Mouse (Mus musculus) common myeloid progenitor, adult 5-6 weeks (primary cell): ENCODE data around the gene Mthfd1. TPM values are rescaled to one million over a fixed set of nuclear protein-coding genes. Genes with fewer than 3 reads are reported as not detected.
A peak's percentile ranks its signal among the peaks of the same experiment; 100 is the strongest.

Source experiments
- ATAC-seq: replicated peaks from 2 replicates; pipeline ENCODE4 v1.8.0; 2016; ENCODE audit warnings: low read depth, mild to moderate bottlenecking, moderate TSS enrichment, inconsistent platforms; ENCODE audit not compliant: poor library complexity, severe bottlenecking
- total RNA-seq: library from RNA; stranded (forward); fragments of 200-1000, 187-1606 nt; gene quantifications from 2 replicates; pipeline ENCODE4 v1.2.3, GENCODE M21; 2017

Mthfd1 gene
- total RNA-seq, 1 experiment from 2014 or later = 248 TPM

GRCm38 (mm10) chr12:76297830-76298229 lies 42.7 kb downstream of the Mthfd1 start:
- ATAC-seq = no peak

GRCm38 (mm10) chr12:76299361-76299906 lies 44.3 kb downstream of the Mthfd1 start:
- no peak for ATAC-seq

DNA sequence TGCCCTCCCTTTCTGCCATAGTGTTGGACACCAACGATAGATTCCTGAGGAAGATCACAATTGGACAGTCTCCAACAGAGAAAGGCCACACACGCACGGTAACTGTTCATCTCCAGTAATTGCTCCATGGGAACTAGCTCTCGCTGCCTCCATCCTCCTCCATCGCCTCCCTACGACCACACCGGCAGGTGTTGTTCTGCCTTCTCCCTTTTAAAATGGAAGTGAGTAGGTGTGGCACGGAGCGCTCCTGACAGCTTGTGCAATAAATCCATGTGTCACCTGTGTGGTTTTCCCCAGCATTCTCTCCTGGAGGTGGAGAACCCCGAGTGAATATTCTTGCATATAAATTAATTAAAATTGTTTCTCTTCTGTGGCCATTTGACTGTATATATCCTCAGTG lies 45.3 kb downstream of the Mthfd1 start:
- no peak for ATAC-seq

GRCm38 (mm10) chr12:76303474-76303873 lies 48.4 kb downstream of the Mthfd1 start:
- no peak for ATAC-seq

DNA sequence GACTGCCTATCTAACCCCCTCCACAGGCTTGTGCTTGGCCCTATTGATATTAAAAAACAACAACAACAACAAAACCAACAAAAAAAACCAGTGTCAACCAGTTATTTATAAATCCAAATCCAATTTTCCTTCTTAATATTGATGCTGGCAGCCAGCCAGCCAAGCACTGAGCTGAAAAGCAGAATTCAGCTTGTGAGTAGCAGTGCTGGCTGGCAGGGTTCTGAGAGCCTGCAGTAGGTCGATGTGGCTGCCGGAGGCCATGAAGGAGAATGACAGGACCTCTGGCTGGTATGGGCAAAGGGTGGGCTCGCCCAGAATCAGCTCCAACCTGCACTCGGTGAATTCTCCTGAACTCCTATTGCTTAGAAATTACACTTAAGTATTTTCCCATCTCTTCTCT lies 49.1 kb downstream of the Mthfd1 start:
- no peak for ATAC-seq

DNA sequence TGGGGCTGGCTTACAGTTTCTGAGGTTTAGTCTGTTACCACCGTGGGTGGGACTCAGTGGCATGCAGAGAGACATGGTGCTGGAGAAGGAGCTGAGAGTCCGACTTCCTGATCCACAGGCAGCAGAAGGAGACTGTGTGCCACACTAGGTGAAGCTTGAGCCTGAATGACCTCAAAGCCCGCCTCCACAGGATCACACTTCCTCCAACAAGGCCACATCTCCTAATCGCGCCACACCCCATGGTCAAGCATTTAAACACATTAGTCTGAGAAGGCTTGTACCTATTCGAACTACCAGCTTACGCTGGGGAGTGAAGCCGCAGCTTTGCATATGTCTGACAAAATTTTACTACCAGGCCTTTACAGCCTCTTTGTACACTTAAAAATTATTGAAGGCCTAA lies 50.0 kb downstream of the Mthfd1 start:
- no peak for ATAC-seq

DNA sequence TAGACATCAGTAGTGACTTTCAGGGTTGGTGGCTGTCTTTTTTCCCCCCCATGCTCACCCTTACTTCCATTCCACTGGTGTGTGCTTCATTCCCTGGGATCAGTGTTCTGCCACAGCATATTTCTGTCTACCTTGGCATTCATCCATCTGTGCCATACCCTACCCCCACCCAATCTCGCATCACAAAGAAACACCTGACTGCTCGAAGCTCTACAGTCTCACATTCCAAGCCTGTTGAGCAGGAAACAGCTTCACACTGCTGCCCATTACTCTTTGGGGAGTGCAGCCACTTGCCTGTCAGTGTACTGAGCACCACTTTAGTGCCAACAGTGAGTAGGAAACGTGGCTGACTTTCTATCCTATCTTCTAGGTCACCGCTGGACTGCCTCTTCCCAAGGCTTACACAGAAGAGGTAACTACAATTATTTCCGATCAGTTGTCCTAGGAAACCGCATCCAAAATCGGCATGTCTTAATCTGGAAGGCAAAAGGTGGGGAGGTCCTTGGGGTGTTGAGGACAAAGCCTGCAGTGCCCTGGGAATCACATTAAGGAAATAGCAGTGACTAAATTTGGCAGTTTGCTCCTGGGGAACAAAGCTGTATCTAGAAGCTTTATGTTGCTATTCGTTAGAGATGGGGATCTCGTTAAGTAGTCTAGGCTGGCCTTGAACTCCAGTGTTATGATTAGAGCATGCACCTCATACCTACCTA lies 51.9 kb downstream of the Mthfd1 start:
- no peak for ATAC-seq

- no peak for ATAC-seq
These were observed 52.9 kb downstream of the Mthfd1 start for GRCm38 (mm10) chr12:76307964-76308363.

GRCm38 (mm10) chr12:76308436-76308835 lies 53.3 kb downstream of the Mthfd1 start:
- no peak for ATAC-seq

DNA sequence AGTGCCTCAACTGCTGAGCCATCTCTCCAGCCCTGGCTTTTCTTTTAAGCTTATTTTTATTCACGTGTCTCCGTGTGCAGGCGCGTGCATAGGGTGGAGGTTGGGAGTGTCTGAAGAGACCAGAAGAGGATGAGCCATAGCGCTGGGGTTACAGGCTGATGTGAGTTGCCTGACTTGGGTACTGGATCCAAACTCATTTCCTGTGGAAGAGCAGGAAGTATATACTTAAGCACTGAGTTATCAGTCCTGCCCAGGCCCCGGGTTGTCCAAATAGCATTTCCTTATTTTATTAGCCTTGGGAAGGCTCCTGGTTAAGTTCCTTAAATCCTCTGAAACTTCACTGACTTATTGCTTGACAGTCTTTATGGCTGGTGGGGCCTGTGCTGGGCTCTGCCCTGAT lies 54.9 kb downstream of the Mthfd1 start:
- ATAC-seq = peak; percentile 62

GRCm38 (mm10) chr12:76310633-76311032 lies 55.5 kb downstream of the Mthfd1 start:
- ATAC-seq = no peak

DNA sequence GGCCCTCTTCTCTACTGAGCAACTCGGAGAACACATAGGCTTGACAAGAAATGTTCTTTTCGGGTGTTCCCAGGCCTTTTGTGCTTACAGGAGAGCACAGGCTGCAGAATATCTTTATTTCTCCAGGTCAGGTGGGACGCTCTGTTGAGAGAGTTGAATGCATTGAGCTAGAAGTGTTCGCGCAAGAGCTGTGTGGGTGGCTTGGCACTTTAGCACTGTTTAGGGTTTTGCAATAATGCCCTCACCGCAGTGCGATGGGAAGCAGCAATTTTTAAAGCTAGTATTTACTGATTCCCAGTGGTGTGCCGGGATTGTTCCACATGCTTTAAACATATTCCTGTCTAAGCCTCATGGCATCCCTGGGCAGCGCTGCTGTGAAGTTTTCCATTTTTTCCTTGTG lies 56.1 kb downstream of the Mthfd1 start:
- no peak for ATAC-seq

DNA sequence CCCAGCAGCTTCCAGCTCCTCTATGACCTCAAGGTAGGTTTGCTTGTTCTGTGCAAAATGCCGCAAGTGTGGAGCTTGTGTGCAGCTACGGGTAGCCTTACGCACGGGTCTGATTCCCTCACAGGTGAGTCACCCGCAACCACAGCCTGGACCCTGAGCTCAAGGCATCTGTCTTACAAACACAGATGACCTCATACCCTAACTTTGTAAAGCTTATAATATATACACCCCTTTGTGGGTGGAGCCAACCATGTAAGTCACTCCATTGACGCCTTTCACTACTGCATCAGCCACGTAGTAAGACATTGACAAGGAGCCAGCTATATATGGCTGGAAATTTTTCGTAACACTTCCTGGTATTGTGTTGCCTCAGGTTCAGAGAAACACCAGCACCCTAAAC lies 56.9 kb downstream of the Mthfd1 start:
- no peak for ATAC-seq

- ATAC-seq = peak; percentile 93
These were observed 63.4 kb downstream of the Mthfd1 start for GRCm38 (mm10) chr12:76318282-76319212.

GRCm38 (mm10) chr12:76324679-76325431 lies 69.8 kb downstream of the Mthfd1 start, which contains the start of gene Akap5:
Gene Akap5 (plus strand): TSS chr12:76324891.
- peak; percentile 43 for ATAC-seq

- ATAC-seq = no peak
These were observed 71.5 kb downstream of the Mthfd1 start for GRCm38 (mm10) chr12:76326437-76327220.

DNA sequence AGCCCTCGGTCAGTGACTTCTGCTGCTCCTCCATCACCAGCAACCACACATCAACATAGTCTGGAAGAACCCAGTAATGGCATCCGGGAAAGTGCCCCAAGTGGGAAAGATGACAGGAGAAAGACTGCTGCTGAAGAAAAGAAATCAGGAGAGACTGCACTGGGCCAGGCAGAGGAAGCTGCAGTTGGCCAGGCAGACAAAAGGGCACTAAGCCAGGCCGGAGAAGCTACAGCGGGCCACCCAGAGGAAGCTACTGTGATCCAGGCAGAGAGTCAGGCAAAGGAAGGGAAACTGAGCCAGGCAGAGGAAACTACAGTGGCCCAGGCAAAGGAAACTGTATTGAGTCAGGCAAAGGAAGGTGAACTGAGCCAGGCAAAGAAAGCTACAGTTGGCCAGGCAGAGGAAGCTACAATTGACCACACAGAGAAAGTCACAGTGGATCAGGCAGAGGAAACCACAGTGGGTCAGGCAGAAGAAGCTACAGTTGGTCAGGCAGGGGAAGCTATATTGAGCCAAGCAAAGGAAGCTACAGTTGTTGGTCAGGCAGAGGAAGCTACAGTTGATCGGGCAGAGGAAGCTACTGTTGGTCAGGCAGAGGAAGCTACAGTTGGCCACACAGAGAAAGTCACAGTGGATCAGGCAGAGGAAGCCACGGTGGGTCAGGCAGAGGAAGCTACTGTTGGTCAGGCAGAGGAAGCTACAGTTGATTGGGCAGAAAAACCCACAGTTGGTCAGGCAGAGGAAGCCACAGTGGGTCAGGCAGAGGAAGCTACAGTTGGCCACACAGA lies 73.7 kb downstream of the Mthfd1 start:
- ATAC-seq = peak; percentile 57

DNA sequence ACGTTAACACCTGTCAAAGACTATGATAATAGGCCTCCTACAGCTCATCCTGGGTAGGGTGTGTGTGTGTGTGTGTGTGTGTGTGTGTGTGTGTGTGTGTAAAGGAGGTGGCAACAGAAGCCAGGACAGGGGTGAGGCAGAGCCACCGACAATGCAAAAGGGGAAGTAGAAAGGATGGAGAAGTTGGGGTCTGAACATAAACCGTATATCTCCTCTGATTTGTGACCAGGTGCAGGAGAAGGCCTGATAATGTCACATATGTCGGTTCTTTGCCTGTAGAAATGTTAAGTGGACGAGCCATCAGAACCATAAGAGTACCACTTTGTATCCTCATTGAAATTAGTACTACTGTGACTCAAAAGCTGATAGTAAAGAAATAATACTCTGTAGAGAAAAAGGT lies 78.6 kb downstream of the Mthfd1 start:
- ATAC-seq = no peak

DNA sequence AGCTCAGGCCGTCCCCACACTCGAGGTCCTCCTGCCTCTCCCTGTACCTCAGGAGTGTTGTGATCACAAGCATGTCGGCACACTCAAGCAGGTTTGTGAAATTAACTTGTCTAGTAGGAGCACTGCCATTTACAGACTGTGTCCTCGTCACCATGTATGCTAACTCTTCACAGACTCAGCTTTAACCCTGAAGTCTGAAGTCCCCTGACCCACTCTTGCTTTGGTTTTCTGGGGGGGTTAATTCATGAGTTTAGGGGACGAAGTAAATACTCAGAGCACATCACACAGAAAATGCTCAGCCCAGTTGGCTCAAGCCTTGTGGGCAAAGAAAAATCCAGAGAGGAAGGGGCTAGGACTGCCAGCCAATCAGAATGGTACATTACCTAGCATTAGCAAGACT lies 80.5 kb downstream of the Mthfd1 start:
- no peak for ATAC-seq
